Mouse (Mus musculus) kidney, embryonic 16.5 days (tissue): ENCODE measurements at regions not wholly inside any gene's neighbourhood (a gene's known extent, or its start where the extent isn't known, plus 50 kb on each side); places are given as distances from the start of the nearest gene placed in this dataset.
"Not testable (repeated sequence)": the region's sequence is repeated elsewhere in the genome, so short reads cannot be mapped to it uniquely, and the experiment has no call there.

Source experiments
- ATAC-seq: fragments of 200-750 bp; cut with Nextera tagmentation; 2 replicates; pipeline ENCODE4 v1.8.0; 2017; ENCODE audit warnings: moderate TSS enrichment; ENCODE audit not compliant: low FRiP score, low TSS enrichment
- H3K27ac ChIP-seq: fragments of 300-500 bp; sonication (generic); 2 replicates; pipeline ENCODE4 v1.5.1; 2014; ENCODE audit warnings: low read length
- H3K27me3 ChIP-seq: fragments of 300-500 bp; sonication (generic); 2 replicates; pipeline ENCODE4 v1.6.1; 2014; ENCODE audit warnings: low read length, control low read depth, mixed read lengths; ENCODE audit not compliant: insufficient read depth
- H3K36me3 ChIP-seq: fragments of 300-500 bp; sonication (generic); 2 replicates; pipeline ENCODE4 v1.6.1; 2014; ENCODE audit warnings: low read length, control low read depth, mixed read lengths; ENCODE audit not compliant: insufficient read depth
- H3K4me1 ChIP-seq: fragments of 300-500 bp; sonication (generic); 2 replicates; pipeline ENCODE4 v1.6.1; 2014; ENCODE audit warnings: low read length, control low read depth, mixed read lengths; ENCODE audit not compliant: insufficient read depth
- H3K4me2 ChIP-seq: fragments of 300-500 bp; sonication (generic); replicated peaks from 2 replicates; pipeline ENCODE4 v1.6.1; 2014; ENCODE audit warnings: low read depth, low read length
- H3K4me3 ChIP-seq: fragments of 300-500 bp; sonication (generic); 2 replicates; pipeline ENCODE4 v1.5.1; 2014; ENCODE audit warnings: mild to moderate bottlenecking, low read length
- H3K9ac ChIP-seq: fragments of 300-500 bp; sonication (generic); replicated peaks from 2 replicates; pipeline ENCODE4 v1.6.1; 2014; ENCODE audit warnings: low read length
- H3K9me3 ChIP-seq: fragments of 300-500 bp; sonication (generic); 2 replicates; pipeline ENCODE4 v1.6.1; 2016; ENCODE audit warnings: low read length, control low read depth
- WGBS: fragments of 180-500 bp; shearing (Covaris S2); extraction: QIAGEN DNeasy Blood & Tissue Kit; methylation state at CpG from one replicate; pipeline ENCODE4 v1.1.7; 2014; 5-methylcytosine and 5-hydroxymethylcytosine counted together

DNA sequence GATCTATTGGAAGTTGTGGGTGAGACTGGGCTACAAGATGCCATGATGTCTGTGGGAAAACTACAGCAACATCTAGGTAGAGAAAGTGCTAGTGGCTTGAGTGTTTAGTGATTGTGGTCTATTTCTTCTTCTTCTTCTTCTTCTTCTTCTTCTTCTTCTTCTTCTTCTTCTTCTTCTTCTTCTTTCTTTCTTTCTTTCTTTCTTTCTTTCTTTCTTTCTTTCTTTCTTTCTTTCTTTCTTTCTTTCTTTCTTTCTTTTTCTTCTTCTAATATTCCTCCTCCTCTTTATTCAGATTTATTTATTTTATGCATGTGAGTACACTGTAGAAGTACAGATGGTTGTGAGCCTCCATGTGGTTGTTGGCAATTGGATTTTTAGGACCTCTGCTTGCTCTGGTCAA lies 119.0 kb downstream of the AI429214 start:
- not testable (repeated sequence) for H3K27ac ChIP-seq, H3K4me1 ChIP-seq, H3K4me3 ChIP-seq, H3K4me2 ChIP-seq, ATAC-seq, H3K36me3 ChIP-seq, H3K27me3 ChIP-seq, H3K9ac ChIP-seq, H3K9me3 ChIP-seq

DNA sequence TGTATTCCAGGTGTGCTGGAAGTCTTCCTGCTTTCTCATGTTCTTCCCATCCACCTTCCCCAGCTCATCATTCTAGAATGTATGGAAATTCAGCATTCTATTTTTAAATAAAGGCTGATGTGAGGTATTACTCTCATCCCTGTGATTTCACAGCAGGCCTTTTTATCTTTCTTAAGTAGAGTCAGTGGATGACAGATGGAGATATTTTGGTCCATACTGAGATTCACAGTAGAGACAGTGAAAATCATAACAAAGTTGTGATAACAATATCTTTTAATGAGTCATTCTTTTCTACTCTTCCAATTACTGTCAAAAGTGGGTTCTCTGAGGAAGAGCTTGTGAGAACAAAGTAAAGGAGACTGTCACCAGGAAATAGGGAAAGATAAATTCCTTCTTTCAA lies 132.4 kb downstream of the AI429214 start:
- no peaks in the 10 kb centered on the region for H3K27me3 ChIP-seq
- no peak overlapping the region for H3K4me2 ChIP-seq
- H3K4me1 ChIP-seq: no peaks in the 10 kb centered on the region
- no peak for ATAC-seq
- no peak overlapping the region for H3K4me3 ChIP-seq
- no peaks in the 10 kb centered on the region for H3K36me3 ChIP-seq
- peaks cover 7% of the 10 kb centered on the region; the same call in 1 of the 2 replicates for H3K9me3 ChIP-seq
- no peak overlapping the region for H3K9ac ChIP-seq
- H3K27ac ChIP-seq: no peak overlapping the region

DNA sequence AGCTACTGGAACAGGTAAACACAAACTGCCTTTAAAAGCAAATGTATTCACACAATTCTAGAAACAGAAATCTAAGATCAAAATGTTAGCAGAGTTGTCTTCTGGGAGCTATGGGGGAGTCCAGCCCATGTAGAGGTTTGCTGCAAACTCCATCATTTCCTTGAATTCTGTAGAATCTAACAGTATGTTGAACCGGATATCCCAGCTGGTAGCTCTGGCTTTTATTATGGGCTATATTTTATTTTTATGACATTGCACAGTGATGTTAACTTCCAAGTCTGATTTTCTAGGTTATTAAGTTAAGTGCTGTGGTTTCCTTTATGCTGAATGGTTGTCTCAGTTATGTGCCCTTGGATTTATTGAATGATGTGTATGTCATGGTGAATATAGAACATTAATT lies 136.3 kb downstream of the AI429214 start:
- Histone ChIP-seq H3K36me3 (no peaks in the 10 kb centered on the region), H3K27ac (no peak overlapping the region), H3K4me3 (no peak overlapping the region), H3K9ac (no peak overlapping the region), H3K9me3 (no peaks in the 10 kb centered on the region), H3K27me3 (no peaks in the 10 kb centered on the region), H3K4me1 (no peaks in the 10 kb centered on the region), H3K4me2 (no peak overlapping the region)
- WGBS: 37% methylated on average over 1 of the region's 1 CpGs
- no peak for ATAC-seq

- Histone ChIP-seq H3K36me3 (no peaks in the 10 kb centered on the region), H3K9ac (no peak overlapping the region)
Observed at GRCm38 (mm10) chr8:37131988-37132387, 138.6 kb downstream of the AI429214 start.

DNA sequence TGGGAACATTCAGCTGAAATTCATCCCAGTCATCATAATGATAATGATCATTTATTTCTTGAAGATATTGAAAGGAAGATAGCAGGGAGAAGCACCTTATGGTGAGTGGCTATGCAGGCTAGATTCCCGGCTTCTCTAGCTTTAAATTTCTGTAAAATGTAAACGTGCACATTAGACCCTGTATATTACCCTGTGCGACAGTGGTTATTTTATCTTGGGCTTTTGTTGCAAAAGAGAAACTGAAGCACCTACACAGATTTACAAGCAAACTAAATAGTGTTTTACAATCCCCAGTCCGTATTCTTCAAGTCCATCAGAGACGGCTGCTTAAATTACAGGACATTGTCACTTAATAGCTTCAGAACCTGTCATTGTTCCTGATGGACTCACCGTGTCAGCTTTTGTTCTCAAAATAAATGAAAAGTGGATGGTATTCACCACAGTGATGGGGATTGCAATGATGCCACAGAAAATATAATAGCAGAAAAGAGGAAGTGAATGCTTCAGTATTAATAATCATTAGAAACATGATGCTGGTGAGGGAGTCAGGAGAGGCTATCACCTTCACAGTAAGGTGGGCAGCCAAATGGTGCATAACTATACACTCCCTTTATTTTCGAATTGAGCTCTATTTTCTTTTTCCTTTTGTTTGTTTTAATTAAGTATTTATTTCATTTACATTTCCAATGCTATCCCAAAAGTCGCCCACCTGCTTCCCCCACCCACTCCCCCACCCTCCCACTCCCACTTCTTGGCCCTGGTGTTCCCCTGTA lies 141.0 kb downstream of the AI429214 start:
- Histone ChIP-seq H3K27ac (no peak overlapping the region), H3K36me3 (no peaks in the 10 kb centered on the region), H3K4me2 (no peak overlapping the region), H3K27me3 (no peaks in the 10 kb centered on the region), H3K4me3 (no peak overlapping the region), H3K9ac (no peak overlapping the region), H3K4me1 (no peaks in the 10 kb centered on the region), H3K9me3 (no peaks in the 10 kb centered on the region)
- WGBS: 40% methylated on average over 8 of the region's 8 CpGs
- ATAC-seq: peak; percentile 80

More at GRCm38 (mm10) chr8:37131988-37132387, 138.6 kb downstream of the AI429214 start:
- H3K27ac ChIP-seq: no peak overlapping the region
- H3K4me2 ChIP-seq: no peak overlapping the region
- WGBS: 15% methylated on average over 4 of the region's 4 CpGs
- H3K4me1 ChIP-seq: no peaks in the 10 kb centered on the region
- no peak overlapping the region for H3K4me3 ChIP-seq
- H3K27me3 ChIP-seq: no peaks in the 10 kb centered on the region
- ATAC-seq: 0 out of 2 replicates have a peak, but pooled peaks have one; percentile 23
- H3K9me3 ChIP-seq: no peaks in the 10 kb centered on the region

DNA sequence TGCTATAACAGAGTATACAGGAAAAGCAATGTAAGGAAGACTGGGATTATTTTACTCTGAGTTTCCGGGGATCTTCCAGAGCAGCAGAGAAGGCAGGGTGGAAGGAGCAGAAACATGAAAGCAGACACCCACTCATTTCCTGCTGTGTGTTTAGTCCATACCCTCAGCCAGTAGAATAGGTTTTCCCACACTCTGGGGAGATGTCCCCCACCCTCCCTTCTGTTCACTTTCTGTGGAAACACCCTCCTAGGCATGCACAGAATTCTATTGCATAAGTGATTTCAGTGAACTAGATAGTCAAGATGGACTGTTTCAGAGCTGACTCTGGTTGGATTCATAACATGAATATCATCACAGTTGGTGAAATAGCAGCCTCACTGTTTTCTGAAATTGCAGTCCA lies 156.9 kb downstream of the AI429214 start:
- H3K4me1 ChIP-seq: no peaks in the 10 kb centered on the region
- 43% methylated on average over 1 of the region's 1 CpGs for WGBS
- no peak for ATAC-seq
- no peak overlapping the region for H3K4me3 ChIP-seq
- no peak overlapping the region for H3K27ac ChIP-seq
- H3K9me3 ChIP-seq: no peaks in the 10 kb centered on the region
- no peaks in the 10 kb centered on the region for H3K27me3 ChIP-seq
- H3K36me3 ChIP-seq: no peaks in the 10 kb centered on the region
- no peak overlapping the region for H3K4me2 ChIP-seq
- no peak overlapping the region for H3K9ac ChIP-seq

DNA sequence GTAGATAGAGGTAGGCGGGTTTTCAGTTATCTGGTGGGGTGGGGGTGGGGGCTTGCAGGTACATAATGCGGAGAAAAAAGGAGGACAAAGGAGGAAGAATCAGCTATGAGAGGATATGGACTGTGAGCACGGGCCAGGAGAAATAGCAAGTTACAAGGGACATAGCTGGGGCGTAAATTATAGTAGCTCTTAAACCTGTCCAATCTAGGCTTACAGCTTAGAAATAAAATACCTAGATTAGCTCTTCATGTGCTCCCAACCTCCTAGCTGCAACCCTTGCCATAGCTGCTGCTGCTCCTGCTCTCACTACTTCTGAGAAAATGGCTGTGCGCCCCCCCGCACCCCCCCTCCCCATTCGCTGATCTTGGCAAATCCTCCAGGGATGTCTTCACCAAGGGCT lies 161.0 kb downstream of the AI429214 start:
- Histone ChIP-seq H3K36me3 (no peaks in the 10 kb centered on the region), H3K27me3 (no peaks in the 10 kb centered on the region), H3K27ac (no peak overlapping the region), H3K9me3 (no peaks in the 10 kb centered on the region), H3K4me3 (no peak overlapping the region), H3K4me1 (no peaks in the 10 kb centered on the region), H3K4me2 (no peak overlapping the region), H3K9ac (no peak overlapping the region)
- 57% methylated on average over 7 of the region's 7 CpGs for WGBS
- ATAC-seq: peak; percentile 78; the same call in 1 of the 2 replicates

- WGBS: 84% methylated on average over 8 of the region's 8 CpGs
- no peak overlapping the region for H3K27ac ChIP-seq
Observed at GRCm38 (mm10) chr8:37154946-37155345, 161.5 kb downstream of the AI429214 start.

GRCm38 (mm10) chr8:37159481-37159880 lies 166.1 kb downstream of the AI429214 start:
- Histone ChIP-seq H3K4me1 (no peaks in the 10 kb centered on the region), H3K27me3 (no peaks in the 10 kb centered on the region), H3K27ac (no peak overlapping the region), H3K9me3 (no peaks in the 10 kb centered on the region), H3K36me3 (no peaks in the 10 kb centered on the region), H3K4me2 (no peak overlapping the region), H3K9ac (no peak overlapping the region), H3K4me3 (no peak overlapping the region)
- no peak for ATAC-seq
- WGBS: 8% methylated on average over 9 of the region's 9 CpGs

More at GRCm38 (mm10) chr8:37154946-37155345, 161.5 kb downstream of the AI429214 start:
- no peaks in the 10 kb centered on the region for H3K4me1 ChIP-seq
- ATAC-seq: peak; percentile 31; the same call in 1 of the 2 replicates
- no peaks in the 10 kb centered on the region for H3K9me3 ChIP-seq
- no peak overlapping the region for H3K4me2 ChIP-seq
- H3K36me3 ChIP-seq: no peaks in the 10 kb centered on the region
- no peak overlapping the region for H3K9ac ChIP-seq
- H3K27me3 ChIP-seq: no peaks in the 10 kb centered on the region
- no peak overlapping the region for H3K4me3 ChIP-seq

DNA sequence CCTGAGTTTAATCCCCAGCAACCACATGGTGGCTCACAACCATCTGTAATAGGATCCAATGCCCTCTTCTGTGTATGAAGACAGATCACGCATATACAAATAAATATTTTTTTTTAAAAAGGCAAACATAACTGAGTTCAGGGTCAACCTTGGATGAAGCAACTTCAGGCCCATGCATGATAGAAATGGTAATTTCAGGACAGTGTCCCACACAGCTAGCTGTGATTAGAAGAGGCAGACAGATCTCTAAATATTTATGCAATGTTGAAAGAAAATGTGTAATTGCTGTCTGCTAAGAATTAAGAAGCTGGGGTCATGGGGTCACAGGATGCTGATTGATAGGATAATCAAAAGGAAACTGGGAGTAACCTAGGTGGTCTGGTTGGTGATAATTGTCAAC lies 203.5 kb downstream of the AI429214 start:
- Histone ChIP-seq H3K36me3 (no peaks in the 10 kb centered on the region), H3K4me1 (no peaks in the 10 kb centered on the region), H3K4me2 (no peak overlapping the region), H3K9me3 (no peaks in the 10 kb centered on the region), H3K4me3 (no peak overlapping the region), H3K27ac (no peak overlapping the region), H3K9ac (no peak overlapping the region), H3K27me3 (no peaks in the 10 kb centered on the region)
- 89% methylated on average over 1 of the region's 1 CpGs for WGBS
- no peak for ATAC-seq
